Mouse (Mus musculus): ENCODE data around the gene Rasgrf1.

- TF ChIP-seq CTCF (IDR thresholded peaks at IDR 0.05; ENCODE audit: low read depth, low read length) (no peak), GATA1 (IDR thresholded peaks at IDR 0.05; ENCODE audit: borderline replicate concordance, low read length) (no peak)
These were observed 104.9 kb downstream of the Rasgrf1 start for GRCm38 (mm10) chr9:90014649-90015048.

Data from G1E (cell line).